Mouse (Mus musculus): ENCODE measurements around the gene Dgkh.
A peak's percentile ranks its signal among the peaks of the same experiment; 100 is the strongest.

Dgkh gene

GRCm38 (mm10) chr14:78669986-78670385 is 62.6 kb downstream of the Dgkh start:
- DNase-seq: peak in 1 of 2 experiments; percentile 39

GRCm38 (mm10) chr14:78668291-78668690 is 64.3 kb downstream of the Dgkh start:
- peak; percentile 82 to 86 for DNase-seq

GRCm38 (mm10) chr14:78667763-78668162 is 64.8 kb downstream of the Dgkh start:
- no peak for DNase-seq

- DNase-seq: no peak
Measured at GRCm38 (mm10) chr14:78662641-78663040, 69.9 kb downstream of the Dgkh start.

GRCm38 (mm10) chr14:78661462-78661861 is 71.1 kb downstream of the Dgkh start:
- DNase-seq: no peak

- DNase-seq: no peak
Measured at GRCm38 (mm10) chr14:78658697-78659096, 73.9 kb downstream of the Dgkh start.

- no peak for DNase-seq
Measured at GRCm38 (mm10) chr14:78656832-78657626, 75.5 kb downstream of the Dgkh start.

- no peak for DNase-seq
Measured at GRCm38 (mm10) chr14:78654939-78655556, 77.5 kb downstream of the Dgkh start.

- no peak for DNase-seq
Measured at GRCm38 (mm10) chr14:78654196-78654595, 78.4 kb downstream of the Dgkh start.

- DNase-seq: no peak
Measured at GRCm38 (mm10) chr14:78653333-78653732, 79.2 kb downstream of the Dgkh start.

- no peak for DNase-seq
Measured at GRCm38 (mm10) chr14:78651696-78652095, 80.9 kb downstream of the Dgkh start.

- no peak for DNase-seq
Measured at GRCm38 (mm10) chr14:78650379-78651095, 82.0 kb downstream of the Dgkh start.

- peak; percentile 44 to 55 for DNase-seq
Measured at GRCm38 (mm10) chr14:78649525-78650274, 82.9 kb downstream of the Dgkh start.

GRCm38 (mm10) chr14:78645622-78646021 is 87.0 kb downstream of the Dgkh start:
- DNase-seq: no peak

- DNase-seq: no peak
Measured at GRCm38 (mm10) chr14:78641314-78641713, 91.3 kb downstream of the Dgkh start.

- DNase-seq: no peak
Measured at GRCm38 (mm10) chr14:78639691-78640090, 92.9 kb downstream of the Dgkh start.

GRCm38 (mm10) chr14:78635612-78636400 is 96.8 kb downstream of the Dgkh start:
- DNase-seq: peak; percentile 25 to 34

- DNase-seq: no peak
Measured at GRCm38 (mm10) chr14:78632747-78633146, 99.8 kb downstream of the Dgkh start.

- no peak for DNase-seq
Measured at GRCm38 (mm10) chr14:78630923-78631875, 101.4 kb downstream of the Dgkh start.

- peak in 1 of 2 experiments; percentile 34 for DNase-seq
Measured at GRCm38 (mm10) chr14:78627516-78628275, 104.9 kb downstream of the Dgkh start.
